Mouse (Mus musculus) bone marrow macrophage, adult 2 months (primary cell): ENCODE results near the gene Hunk. TPM values are rescaled to one million over a fixed set of nuclear protein-coding genes. Genes with fewer than 3 reads are reported as not detected.

Experiments used
- H3K27ac ChIP-seq: 2 replicates; pipeline ENCODE4 v1.5.1; 2012; ENCODE audit warnings: low read depth, low read length; ENCODE audit not compliant: insufficient read depth
- H3K4me1 ChIP-seq: 2 replicates; pipeline ENCODE4 v1.6.1; 2012; ENCODE audit warnings: low read length; ENCODE audit not compliant: control insufficient read depth, insufficient read depth
- H3K4me3 ChIP-seq: 2 replicates; pipeline ENCODE4 v1.5.1; 2012; ENCODE audit warnings: mild to moderate bottlenecking, low read length, moderate library complexity; ENCODE audit not compliant: insufficient read depth
- CTCF ChIP-seq: IDR thresholded peaks from 2 replicates; pipeline ENCODE4 v1.5.1; 2012; ENCODE audit warnings: low read depth, mild to moderate bottlenecking, low read length, moderate library complexity
- POLR2A ChIP-seq: IDR thresholded peaks from 2 replicates; pipeline ENCODE4 v1.6.1; 2012; ENCODE audit warnings: mild to moderate bottlenecking, low read depth, low read length, borderline replicate concordance
- polyA plus RNA-seq: library from polyadenylated mRNA; stranded (reverse); fragments of >200 nt; gene quantifications from 2 replicates; pipeline ENCODE4 v1.2.4, GENCODE M21; 2012; ENCODE audit not compliant: missing spikeins, insufficient read depth, insufficient read length

Hunk gene
- polyA plus RNA-seq, 1 experiment = 0.17 TPM

DNA sequence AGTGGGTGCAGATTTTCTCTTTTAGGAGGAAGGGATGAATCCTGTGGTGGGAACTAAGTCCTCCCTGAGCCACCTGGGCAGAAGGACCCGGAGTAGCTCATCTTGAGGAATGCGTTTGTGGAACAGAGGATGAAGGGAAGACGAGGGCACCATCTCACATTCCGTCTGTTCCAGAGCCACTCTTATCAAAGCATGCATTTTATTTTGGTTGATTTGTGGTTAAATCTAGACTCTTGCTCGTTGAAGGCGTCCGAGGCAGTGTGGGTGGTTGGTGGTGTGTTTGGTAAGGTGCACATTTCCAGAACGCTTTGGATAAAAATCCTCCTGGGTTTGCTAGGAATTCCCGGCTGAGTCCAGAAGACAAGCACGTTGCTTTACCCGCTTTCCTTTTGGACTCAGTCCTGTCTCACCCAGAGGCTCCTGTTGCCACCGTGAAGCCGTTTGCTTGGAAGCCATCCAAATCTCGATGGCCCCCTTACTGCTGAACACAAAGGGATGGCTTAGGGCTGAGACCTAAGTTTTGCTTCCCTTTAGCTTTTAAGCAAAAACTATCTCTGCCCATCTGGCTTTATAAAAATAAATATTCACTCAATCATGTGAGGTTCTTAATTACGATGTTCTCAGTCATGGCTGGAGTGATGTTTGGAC, 3.4 kb downstream of the Hunk start:
- Histone ChIP-seq H3K4me3 (no peak overlapping the region), H3K4me1 (no peaks in the 10 kb centered on the region), H3K27ac (no peak overlapping the region)
- no peak for TF ChIP-seq POLR2A
- no peak for TF ChIP-seq CTCF

- Histone ChIP-seq H3K4me1 (peaks cover 2% of the 10 kb centered on the region), H3K27ac (no peak overlapping the region), H3K4me3 (no peak overlapping the region)
- TF ChIP-seq CTCF (no peak), POLR2A (no peak)
Observed at GRCm38 (mm10) chr16:90390731-90391130, 4.9 kb downstream of the Hunk start.

GRCm38 (mm10) chr16:90394761-90395160, 8.9 kb downstream of the Hunk start:
- Histone ChIP-seq H3K4me1 (peaks cover 21% of the 10 kb centered on the region), H3K27ac (no peak overlapping the region), H3K4me3 (no peak overlapping the region)
- no peak for TF ChIP-seq POLR2A
- no peak for TF ChIP-seq CTCF

DNA sequence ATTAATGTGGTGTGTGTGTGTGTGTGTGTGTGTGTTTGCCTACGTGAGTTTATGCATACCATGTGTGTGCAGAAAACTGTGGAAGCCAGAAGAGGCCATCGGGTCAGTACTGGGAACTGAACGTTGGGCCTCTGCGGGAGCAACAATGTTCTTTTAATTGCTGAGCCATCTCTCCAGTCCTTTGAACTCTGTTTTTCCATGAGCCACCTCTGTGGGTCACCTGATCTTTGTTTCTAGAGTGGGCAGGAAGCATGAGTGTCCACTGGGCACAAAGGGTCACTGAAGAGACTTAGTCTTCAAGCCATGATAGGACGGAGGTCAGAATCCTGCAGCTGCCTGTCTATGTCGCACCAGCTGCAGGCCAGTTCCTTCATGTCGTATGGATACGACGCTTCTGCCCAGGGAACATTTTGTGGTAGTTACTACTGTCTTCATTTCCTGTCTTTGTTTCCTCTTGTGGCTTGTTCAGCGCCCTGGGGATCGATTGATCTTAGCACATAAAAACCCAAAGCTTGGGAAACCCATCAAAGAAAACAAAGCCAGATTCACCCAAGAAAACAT, 10.3 kb downstream of the Hunk start:
- Histone ChIP-seq H3K27ac (peak overlapping the region; percentile 46), H3K4me3 (no peak overlapping the region), H3K4me1 (peaks cover 21% of the 10 kb centered on the region)
- TF ChIP-seq POLR2A (no peak), CTCF (no peak)

- no peak overlapping the region for H3K4me3 ChIP-seq
- peak overlapping the region; percentile 46; the same call in 1 of the 2 replicates for H3K27ac ChIP-seq
- TF ChIP-seq POLR2A (no peak), CTCF (no peak)
- H3K4me1 ChIP-seq = peaks cover 21% of the 10 kb centered on the region
Observed at GRCm38 (mm10) chr16:90396882-90397281, 11.1 kb downstream of the Hunk start.

- Histone ChIP-seq H3K4me1 (peaks cover 21% of the 10 kb centered on the region), H3K4me3 (no peak overlapping the region), H3K27ac (no peak overlapping the region)
- TF ChIP-seq POLR2A (no peak), CTCF (no peak)
Observed at GRCm38 (mm10) chr16:90400314-90400713, 14.5 kb downstream of the Hunk start.

DNA sequence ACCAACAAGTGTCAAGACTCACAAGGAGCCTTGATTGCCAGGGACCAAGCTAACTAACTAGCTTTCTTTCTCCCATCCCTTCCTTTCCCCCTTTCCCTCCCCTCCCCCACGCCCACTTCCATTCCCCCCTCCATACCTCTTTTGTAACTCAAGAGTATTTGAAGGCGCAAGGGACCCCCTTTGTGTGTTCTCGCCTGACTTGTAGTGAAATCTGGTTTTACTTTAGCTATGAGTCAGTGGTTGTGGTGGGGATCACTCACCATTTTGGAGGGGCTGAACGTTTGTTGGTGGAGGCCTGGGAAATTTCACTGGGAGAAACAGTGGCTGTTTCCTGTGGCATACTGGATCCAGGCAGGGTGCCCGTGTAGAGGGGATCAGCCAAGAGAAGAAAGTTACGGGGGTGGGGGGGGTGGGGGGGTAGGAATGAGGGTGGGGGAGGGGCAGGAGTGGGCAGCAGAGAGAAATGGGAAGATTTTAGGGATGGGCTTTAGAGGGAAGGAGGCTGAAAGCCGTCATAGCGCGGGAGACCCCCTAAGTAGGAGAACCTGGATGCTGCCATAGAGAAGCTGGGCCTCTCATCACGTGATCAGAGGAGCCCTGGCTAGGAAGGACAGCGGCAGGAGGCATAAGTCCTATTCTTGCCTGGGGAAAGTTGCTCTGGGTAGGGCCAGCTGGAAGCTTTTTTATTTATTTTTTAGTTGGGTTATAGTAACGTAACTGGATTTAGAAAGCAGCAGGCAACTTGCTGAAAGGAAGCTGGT, 15.3 kb downstream of the Hunk start:
- no peak for TF ChIP-seq CTCF
- no peak for TF ChIP-seq POLR2A
- no peak overlapping the region for H3K4me3 ChIP-seq
- H3K27ac ChIP-seq = no peak overlapping the region
- H3K4me1 ChIP-seq = peaks cover 16% of the 10 kb centered on the region

DNA sequence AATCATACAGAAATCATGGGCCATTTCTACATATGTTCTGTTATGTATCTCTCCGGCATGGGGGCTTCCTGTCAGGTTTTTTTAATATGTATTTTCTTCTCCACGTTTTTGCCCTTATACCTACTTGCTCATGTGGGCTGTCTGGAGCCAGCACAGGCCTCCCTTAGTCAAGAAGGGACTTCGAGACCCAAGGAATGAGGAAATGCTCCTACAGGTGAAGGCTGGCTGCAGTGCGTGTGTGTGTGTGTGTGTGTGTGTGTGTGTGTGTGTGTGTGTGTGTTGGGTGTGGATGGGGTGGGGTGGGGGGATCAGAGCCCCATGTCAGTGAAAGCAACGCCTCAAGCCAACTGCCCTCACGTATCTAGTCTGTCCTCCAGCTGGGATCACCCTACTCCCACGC, 16.5 kb downstream of the Hunk start:
- peaks cover 5% of the 10 kb centered on the region for H3K4me1 ChIP-seq
- H3K4me3 ChIP-seq = no peak overlapping the region
- TF ChIP-seq POLR2A (no peak), CTCF (no peak)
- H3K27ac ChIP-seq = no peak overlapping the region

DNA sequence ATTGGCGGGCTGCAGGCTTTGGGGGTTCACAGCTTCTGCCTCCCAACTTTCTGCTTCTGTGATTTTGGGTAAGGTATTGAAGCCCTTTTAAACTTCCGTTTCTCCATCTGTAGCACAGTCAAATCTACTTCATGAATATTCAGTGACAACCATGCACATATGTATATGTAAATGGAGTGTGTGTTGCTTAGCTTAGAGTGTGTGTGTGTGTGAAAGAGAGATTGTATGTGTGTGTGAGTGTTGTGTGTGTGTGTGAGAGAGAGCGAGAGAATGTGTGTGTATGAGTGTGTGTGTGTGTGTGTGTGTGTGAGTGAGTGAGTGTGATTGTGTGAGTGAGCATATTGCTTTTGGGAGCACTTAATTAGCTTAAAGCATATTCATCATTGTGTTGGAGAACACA, 19.4 kb downstream of the Hunk start:
- no peak for TF ChIP-seq POLR2A
- TF ChIP-seq CTCF = no peak
- H3K4me3 ChIP-seq = no peak overlapping the region
- H3K27ac ChIP-seq = no peak overlapping the region
- no peaks in the 10 kb centered on the region for H3K4me1 ChIP-seq

DNA sequence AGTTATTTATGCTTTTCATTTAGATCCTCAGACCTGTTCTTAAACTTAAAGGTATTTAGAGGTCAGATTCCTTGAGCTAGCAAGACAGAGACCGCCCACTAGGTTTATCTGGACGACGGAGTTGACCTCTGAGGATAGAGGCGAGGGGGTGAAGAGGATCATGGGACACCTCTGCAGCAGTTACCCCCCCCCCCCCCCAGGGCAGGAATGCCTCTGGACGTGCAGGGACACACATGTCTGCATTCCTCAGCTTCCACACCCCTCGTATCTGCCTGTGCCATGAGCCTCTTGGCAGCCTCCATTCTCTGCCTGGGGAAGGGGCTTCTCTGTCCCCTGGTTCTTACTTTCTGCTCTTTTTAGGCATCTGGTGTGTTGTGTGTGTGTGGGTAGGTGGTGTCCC, 19.8 kb downstream of the Hunk start:
- TF ChIP-seq CTCF (no peak), POLR2A (no peak)
- Histone ChIP-seq H3K4me3 (no peak overlapping the region), H3K4me1 (no peaks in the 10 kb centered on the region), H3K27ac (no peak overlapping the region)
